Mouse (Mus musculus) liver, adult 2 months (tissue): Measurements from ENCODE around the gene Slc9a9. TPM values are rescaled to one million over a fixed set of nuclear protein-coding genes. Genes with fewer than 3 reads are reported as not detected.

Source experiments
- DNase-seq: peaks from one replicate; pipeline ENCODE4 v3.0.0-alpha.2; 2011; ENCODE audit warnings: low read depth, low spot score; ENCODE audit errors: extremely low read depth
- H3K27ac ChIP-seq: fragments of 200-500 bp; replicated peaks from 2 replicates; pipeline ENCODE4 v1.5.1; 2012; ENCODE audit warnings: low read depth, mild to moderate bottlenecking, control low read depth, inconsistent platforms, low read length; ENCODE audit not compliant: insufficient read depth
- H3K27me3 ChIP-seq: fragments of 200-500 bp; 2 replicates; pipeline ENCODE4 v1.6.1; 2012; ENCODE audit warnings: mild to moderate bottlenecking, moderate library complexity, low read length, inconsistent platforms; ENCODE audit not compliant: control insufficient read depth, insufficient read depth
- H3K36me3 ChIP-seq: fragments of 200-500 bp; 2 replicates; pipeline ENCODE4 v1.6.1; 2012; ENCODE audit warnings: low read length, inconsistent platforms; ENCODE audit not compliant: control insufficient read depth, insufficient read depth
- H3K4me1 ChIP-seq: fragments of 200-500 bp; 2 replicates; pipeline ENCODE4 v1.6.1; 2011; ENCODE audit warnings: low read length; ENCODE audit not compliant: control insufficient read depth, insufficient read depth
- H3K4me3 ChIP-seq: fragments of 200-500 bp; 2 replicates; pipeline ENCODE4 v1.5.1; 2011; ENCODE audit warnings: low read depth, mild to moderate bottlenecking, control low read depth, low read length, moderate library complexity; ENCODE audit not compliant: insufficient read depth
- H3K79me2 ChIP-seq: fragments of 200-500 bp; 2 replicates; pipeline ENCODE4 v1.6.1; 2012; ENCODE audit warnings: inconsistent platforms, mild to moderate bottlenecking, low read length, moderate library complexity; ENCODE audit not compliant: control insufficient read depth, insufficient read depth
- H3K9ac ChIP-seq: fragments of 200-500 bp; 2 replicates; pipeline ENCODE4 v1.6.1; 2012; ENCODE audit warnings: low read depth, mild to moderate bottlenecking, control low read depth, inconsistent platforms, low read length
- CTCF ChIP-seq: fragments of 200-500 bp; IDR thresholded peaks from 2 replicates; pipeline ENCODE4 v1.5.1; 2011; ENCODE audit warnings: low read depth, low read length, control low read depth
- POLR2A ChIP-seq: fragments of 200-500 bp; IDR thresholded peaks from 2 replicates; pipeline ENCODE4 v1.6.1; 2011; ENCODE audit warnings: low read length, control low read depth; ENCODE audit not compliant: insufficient read depth; ENCODE audit errors: extremely low read depth
- WGBS: fragments of 180-500 bp; shearing (Covaris S2); methylation state at CpG from one replicate; pipeline ENCODE4 v1.1.7; 2018; 5-methylcytosine and 5-hydroxymethylcytosine counted together
- polyA plus RNA-seq: library from polyadenylated mRNA; depleted of rRNA; stranded (reverse); fragments of >200 nt; gene quantifications from 2 replicates; pipeline ENCODE4 v1.2.3, GENCODE M21; 2012
- total RNA-seq: library from RNA; depleted of rRNA; stranded (reverse); fragments of >200 nt; gene quantifications from 2 replicates; pipeline ENCODE4 v1.2.3, GENCODE M21; 2014

Slc9a9 gene
- total and polyA plus RNA-seq, 2 experiments, result 1.7 to 6.0 TPM

DNA sequence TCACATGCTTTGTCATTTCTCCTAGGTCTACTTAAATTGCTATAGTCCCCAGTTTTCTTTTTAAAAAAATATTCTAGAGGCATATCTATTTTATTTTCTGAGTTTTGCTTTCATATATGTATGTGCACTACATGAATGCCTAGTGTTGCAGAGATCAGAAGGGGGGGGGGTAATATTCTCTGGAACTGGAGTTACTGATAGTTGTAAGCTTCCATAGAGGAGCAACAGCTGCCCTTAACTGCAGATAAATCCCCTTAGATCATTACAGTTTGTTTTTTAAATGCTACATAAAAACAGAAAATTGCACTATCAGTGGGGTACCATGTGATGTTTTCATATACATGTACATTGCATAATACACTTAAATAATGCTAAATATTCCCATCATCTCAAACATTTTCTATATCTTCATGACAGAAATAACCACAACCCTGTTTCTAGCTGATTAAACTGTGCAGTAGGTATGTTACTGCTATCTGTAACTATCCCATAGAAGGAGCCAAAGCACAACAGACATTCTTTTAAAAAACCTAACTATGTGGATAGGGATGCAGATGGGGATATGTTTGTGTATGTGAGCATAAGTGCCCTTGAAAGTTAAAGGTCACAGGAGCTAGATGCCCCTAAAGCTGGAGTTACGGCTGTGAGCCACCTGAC is 17.6 kb downstream of the Slc9a9 start:
- 91% methylated on average over 1 of the region's 1 CpGs for WGBS
- no peak overlapping the region for H3K4me3 ChIP-seq

DNA sequence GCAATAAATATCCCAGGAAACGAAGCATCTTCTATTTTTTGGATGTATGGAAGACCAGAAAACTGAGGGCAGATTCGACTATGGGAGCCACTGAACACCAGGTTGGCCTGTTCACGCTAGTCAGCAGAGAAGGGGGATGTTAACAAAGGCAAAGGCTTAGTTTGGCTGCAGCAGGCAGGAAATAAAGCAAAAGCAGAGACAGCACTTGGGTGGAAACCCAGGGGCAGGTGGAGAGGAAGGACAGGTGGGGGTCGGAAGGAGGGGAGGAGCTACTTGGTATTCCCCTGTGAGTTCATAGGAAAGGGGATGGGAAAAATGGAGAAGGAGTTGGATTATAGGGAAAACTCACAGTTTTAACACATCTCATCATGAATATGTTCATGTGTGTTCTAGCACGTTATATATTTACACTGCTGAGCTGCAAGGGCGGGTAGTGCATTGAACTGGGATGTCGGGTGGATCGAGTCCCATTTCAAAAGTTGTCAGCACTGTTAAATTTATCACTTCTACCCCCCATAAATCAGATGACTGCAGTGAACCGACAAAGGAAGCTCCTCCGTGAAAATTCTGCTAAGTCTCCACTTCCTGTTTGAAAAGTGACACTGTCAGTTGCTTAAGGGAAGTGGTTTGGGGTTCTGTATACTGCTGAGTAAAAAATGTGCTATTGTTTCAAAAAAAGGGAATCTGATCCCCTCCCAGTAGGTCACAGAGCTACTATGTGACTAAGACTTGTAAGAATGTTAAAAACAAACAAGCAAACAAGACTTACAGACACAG is 21.8 kb downstream of the Slc9a9 start:
- Histone ChIP-seq H3K27ac (peak overlapping the region; percentile 40), H3K36me3 (no peaks in the 10 kb centered on the region), H3K27me3 (no peaks in the 10 kb centered on the region), H3K9ac (no peak overlapping the region), H3K4me1 (peaks cover 1% of the 10 kb centered on the region; the same call in 1 of the 2 replicates), H3K79me2 (no peaks in the 10 kb centered on the region), H3K4me3 (no peak overlapping the region)
- no peak for TF ChIP-seq POLR2A
- TF ChIP-seq CTCF, result no peak
- WGBS, result 42% methylated on average over 10 of the region's 10 CpGs
- peak; percentile 56 for DNase-seq

More for the DNA sequence above, 17.6 kb downstream of the Slc9a9 start:
- H3K36me3 ChIP-seq, result no peaks in the 10 kb centered on the region
- H3K27me3 ChIP-seq, result no peaks in the 10 kb centered on the region
- H3K79me2 ChIP-seq, result no peaks in the 10 kb centered on the region
- no peak overlapping the region for H3K9ac ChIP-seq
- no peak overlapping the region for H3K27ac ChIP-seq
- no peak for DNase-seq
- TF ChIP-seq CTCF (no peak), POLR2A (no peak)
- no peaks in the 10 kb centered on the region; the same call in 1 of the 2 replicates for H3K4me1 ChIP-seq

- no peaks in the 10 kb centered on the region for H3K79me2 ChIP-seq
- H3K4me3 ChIP-seq, result no peak overlapping the region
- DNase-seq, result no peak
- H3K36me3 ChIP-seq, result no peaks in the 10 kb centered on the region
- WGBS, result 37% methylated on average over 7 of the region's 7 CpGs
- peak overlapping the region; percentile 76 for H3K27ac ChIP-seq
- peaks cover 1% of the 10 kb centered on the region; the same call in 1 of the 2 replicates for H3K4me1 ChIP-seq
- H3K9ac ChIP-seq, result 0 out of 2 replicates have a peak overlapping the region, but pooled peaks have one; percentile 32
- TF ChIP-seq POLR2A, result no peak
- TF ChIP-seq CTCF, result no peak
- no peaks in the 10 kb centered on the region for H3K27me3 ChIP-seq
Observed at GRCm38 (mm10) chr9:94692122-94692521, 22.4 kb downstream of the Slc9a9 start.

- Histone ChIP-seq H3K27me3 (no peaks in the 10 kb centered on the region), H3K79me2 (no peaks in the 10 kb centered on the region), H3K36me3 (no peaks in the 10 kb centered on the region), H3K9ac (no peak overlapping the region), H3K4me1 (peaks cover 1% of the 10 kb centered on the region; the same call in 1 of the 2 replicates), H3K4me3 (no peak overlapping the region), H3K27ac (no peak overlapping the region)
- no peak for TF ChIP-seq CTCF
- no peak for TF ChIP-seq POLR2A
- 69% methylated on average over 4 of the region's 4 CpGs for WGBS
- DNase-seq, result no peak
Observed at GRCm38 (mm10) chr9:94694243-94694642, 24.5 kb downstream of the Slc9a9 start.

DNA sequence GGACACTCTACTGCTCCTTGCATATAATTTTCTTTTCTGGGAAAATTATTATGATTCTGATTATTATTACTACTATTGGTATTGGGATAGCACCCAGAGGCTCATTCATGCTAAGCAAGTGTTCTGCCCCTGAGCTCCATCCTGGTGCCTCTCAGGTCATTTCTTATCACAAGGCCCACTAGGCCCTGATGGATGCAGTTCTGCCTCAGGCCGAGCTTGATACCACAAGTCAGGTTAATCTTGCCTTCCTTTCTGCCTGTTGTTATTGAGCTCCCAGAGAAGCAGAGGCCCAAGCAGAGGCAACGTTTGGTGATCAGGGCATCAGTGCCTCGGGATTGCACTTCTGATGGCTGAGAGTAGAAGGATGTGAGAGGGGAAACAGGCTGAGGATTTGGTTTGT is 25.3 kb downstream of the Slc9a9 start:
- H3K27me3 ChIP-seq, result no peaks in the 10 kb centered on the region
- H3K36me3 ChIP-seq, result no peaks in the 10 kb centered on the region
- H3K79me2 ChIP-seq, result no peaks in the 10 kb centered on the region
- no peak overlapping the region for H3K9ac ChIP-seq
- no peak overlapping the region for H3K4me3 ChIP-seq
- TF ChIP-seq POLR2A, result no peak
- H3K4me1 ChIP-seq, result peaks cover 1% of the 10 kb centered on the region; the same call in 1 of the 2 replicates
- no peak overlapping the region for H3K27ac ChIP-seq
- DNase-seq, result no peak
- WGBS, result 74% methylated on average over 3 of the region's 3 CpGs
